ENCODE assay signal across 8 mouse cellular contexts in the genomic region with DNA sequence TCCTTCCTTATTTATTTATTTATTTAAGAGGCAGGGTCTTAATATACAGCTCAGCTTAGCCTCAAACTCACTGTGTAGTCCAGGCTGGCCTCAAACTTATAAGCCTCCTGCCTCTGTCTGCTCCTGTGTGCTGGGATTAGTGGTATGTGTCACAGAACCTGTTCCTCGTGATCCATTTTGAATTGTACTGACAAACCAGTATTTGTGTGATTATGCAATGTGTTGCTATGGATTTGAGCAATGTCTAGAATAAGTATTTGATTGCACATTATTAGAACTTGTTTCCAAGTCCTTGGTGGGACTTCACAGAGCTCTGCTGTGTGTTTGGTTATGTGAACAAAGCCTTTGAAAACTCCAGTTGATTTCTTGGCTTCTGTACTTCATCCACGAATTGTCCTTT. TPM values are rescaled to one million over a fixed set of nuclear protein-coding genes. Genes with fewer than 3 reads are reported as not detected.
"Had no signal": no experiment of that assay in that cellular context is flagged by ENCODE, and none has a peak within 500 bp of the region (broad histone marks: within the 10 kb centered on the region; RNA-seq: fewer than 3 reads in every experiment).

No protein-coding gene starts in this region.

- DNase-seq: liver, embryonic 13.5 days; liver, postnatal 0 days; lung, embryonic 14.5 days; right cerebral cortex, postnatal 14 days; thymus, adult 2 months; thymus, postnatal 25 days; thymus, postnatal 4 days had no signal

RNA-seq across cellular contexts. Expression of a gene that starts 20.8 kb away (rescaled TPM):
- polyA plus RNA-seq: macrophage had no signal
